Mouse (Mus musculus): Measurements from ENCODE around the gene Bcl2l1. TPM values are rescaled to one million over a fixed set of nuclear protein-coding genes. Genes with fewer than 3 reads are reported as not detected.

Bcl2l1 gene
- polyA plus RNA-seq, 1 experiment, result 97.4 TPM

DNA sequence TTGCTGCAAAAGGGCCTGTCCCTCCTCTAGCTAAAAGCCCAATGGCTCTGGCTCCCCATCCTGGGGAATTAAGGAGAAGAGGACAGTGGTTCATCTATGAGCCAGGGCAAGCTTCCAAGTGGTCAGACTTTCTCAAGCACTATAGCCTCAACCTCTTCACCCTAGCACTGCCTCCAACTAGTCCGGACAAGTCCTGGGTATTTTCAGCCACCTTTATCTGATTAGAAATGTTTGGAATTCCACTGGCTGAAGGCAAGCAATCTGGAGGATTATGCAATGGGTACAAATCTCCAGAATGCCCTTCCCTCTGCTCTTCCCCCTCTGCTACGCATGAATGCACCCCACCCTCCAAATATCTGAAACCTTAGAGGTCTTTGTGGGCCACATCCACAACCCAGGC, 39.1 kb downstream of the Bcl2l1 start:
- Histone ChIP-seq H3K27ac (ENCODE audit: control insufficient read depth, insufficient read depth, low read depth, low read length, poor library complexity) (no peak overlapping the region), H3K4me1 (ENCODE audit: control insufficient read depth, insufficient read depth, low read length) (peaks cover 17% of the 10 kb centered on the region), H3K4me3 (replicated peaks; ENCODE audit: control insufficient read depth, low read depth, low read length) (no peak overlapping the region)
- WGBS, result 83% methylated on average over 2 of the region's 2 CpGs
- TF ChIP-seq CTCF (IDR thresholded peaks at IDR 0.05; ENCODE audit: control insufficient read depth, insufficient read depth, low read length), result no peak
- no peak for TF ChIP-seq POLR2A (IDR thresholded peaks at IDR 0.05; ENCODE audit: borderline replicate concordance, control insufficient read depth, low read depth, low read length)

GRCm38 (mm10) chr2:152789591-152789999, 41.9 kb downstream of the Bcl2l1 start:
- Histone ChIP-seq H3K27ac (ENCODE audit: control insufficient read depth, insufficient read depth, low read depth, low read length, poor library complexity) (peak overlapping the region; percentile 86), H3K4me1 (ENCODE audit: control insufficient read depth, insufficient read depth, low read length) (peaks cover 16% of the 10 kb centered on the region), H3K4me3 (replicated peaks; ENCODE audit: control insufficient read depth, low read depth, low read length) (no peak overlapping the region)
- 1% methylated on average over 4 of the region's 4 CpGs for WGBS
- no peak for TF ChIP-seq POLR2A (IDR thresholded peaks at IDR 0.05; ENCODE audit: borderline replicate concordance, control insufficient read depth, low read depth, low read length)
- no peak for TF ChIP-seq CTCF (IDR thresholded peaks at IDR 0.05; ENCODE audit: control insufficient read depth, insufficient read depth, low read length)

DNA sequence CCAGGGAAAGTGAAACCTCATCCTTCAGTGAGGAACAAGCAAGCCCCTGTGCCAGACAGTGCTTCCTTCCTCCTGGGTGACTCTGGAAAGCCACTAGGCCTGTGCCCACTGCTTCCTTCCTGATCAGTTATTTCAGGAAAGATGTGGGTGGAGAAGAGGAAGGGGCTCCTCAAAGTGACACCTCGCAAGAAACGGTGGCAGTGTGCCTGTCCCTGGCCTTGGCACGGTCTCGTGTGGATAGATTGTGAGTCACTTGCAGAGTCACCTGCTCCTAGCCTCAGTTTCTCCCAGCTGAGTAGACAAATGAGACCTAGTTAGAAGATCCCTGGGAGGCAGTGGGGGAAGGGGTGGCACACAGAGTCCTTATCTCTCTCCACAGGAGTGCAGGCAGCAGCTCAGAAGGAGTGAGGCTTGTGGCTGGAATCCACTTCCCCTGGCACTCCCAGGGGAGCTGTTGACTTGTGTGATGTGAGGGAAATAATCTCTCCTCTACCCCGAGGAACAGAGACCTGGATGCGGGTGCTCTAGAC, 42.6 kb downstream of the Bcl2l1 start:
- TF ChIP-seq POLR2A (IDR thresholded peaks at IDR 0.05; ENCODE audit: borderline replicate concordance, control insufficient read depth, low read depth, low read length), result no peak
- no peak for TF ChIP-seq CTCF (IDR thresholded peaks at IDR 0.05; ENCODE audit: control insufficient read depth, insufficient read depth, low read length)
- 2% methylated on average over 6 of the region's 6 CpGs for WGBS
- H3K4me3 ChIP-seq (replicated peaks; ENCODE audit: control insufficient read depth, low read depth, low read length), result peak overlapping the region; percentile 6

GRCm38 (mm10) chr2:152787543-152787942, 44.0 kb downstream of the Bcl2l1 start:
- no peak for TF ChIP-seq POLR2A (IDR thresholded peaks at IDR 0.05; ENCODE audit: borderline replicate concordance, control insufficient read depth, low read depth, low read length)
- no peak for TF ChIP-seq CTCF (IDR thresholded peaks at IDR 0.05; ENCODE audit: control insufficient read depth, insufficient read depth, low read length)
- no peak overlapping the region for H3K4me3 ChIP-seq (replicated peaks; ENCODE audit: control insufficient read depth, low read depth, low read length)
- 66% methylated on average over 6 of the region's 6 CpGs for WGBS
- H3K4me1 ChIP-seq (ENCODE audit: control insufficient read depth, insufficient read depth, low read length), result peaks cover 14% of the 10 kb centered on the region
- no peak overlapping the region for H3K27ac ChIP-seq (ENCODE audit: control insufficient read depth, insufficient read depth, low read depth, low read length, poor library complexity)

More for the DNA sequence above, 42.6 kb downstream of the Bcl2l1 start:
- peak overlapping the region; percentile 86 for H3K27ac ChIP-seq (ENCODE audit: control insufficient read depth, insufficient read depth, low read depth, low read length, poor library complexity)
- peaks cover 16% of the 10 kb centered on the region for H3K4me1 ChIP-seq (ENCODE audit: control insufficient read depth, insufficient read depth, low read length)

DNA sequence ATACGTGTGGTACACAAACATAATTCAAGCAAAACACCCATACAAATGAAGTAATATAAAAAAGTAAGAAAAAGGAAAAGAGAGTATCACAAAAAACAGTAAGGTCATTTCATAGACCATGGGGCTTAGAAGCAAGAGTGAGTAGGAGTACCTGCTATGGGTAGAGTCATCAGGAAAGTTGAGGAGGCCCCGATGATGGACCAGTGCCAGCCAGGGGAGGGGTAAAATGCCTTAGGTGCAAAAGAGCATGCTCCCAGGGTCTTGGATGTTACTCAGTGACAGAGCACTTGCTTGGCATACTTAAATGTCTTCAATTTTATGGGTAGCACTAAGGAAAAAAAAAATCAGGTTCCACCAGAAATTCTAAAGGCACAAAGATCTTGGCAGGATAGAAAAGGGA, 44.4 kb downstream of the Bcl2l1 start:
- H3K4me3 ChIP-seq (replicated peaks; ENCODE audit: control insufficient read depth, low read depth, low read length), result no peak overlapping the region
- no peak overlapping the region for H3K27ac ChIP-seq (ENCODE audit: control insufficient read depth, insufficient read depth, low read depth, low read length, poor library complexity)
- H3K4me1 ChIP-seq (ENCODE audit: control insufficient read depth, insufficient read depth, low read length), result peaks cover 14% of the 10 kb centered on the region
- TF ChIP-seq POLR2A (IDR thresholded peaks at IDR 0.05; ENCODE audit: borderline replicate concordance, control insufficient read depth, low read depth, low read length) (no peak), CTCF (IDR thresholded peaks at IDR 0.05; ENCODE audit: control insufficient read depth, insufficient read depth, low read length) (no peak)
- 79% methylated on average over 2 of the region's 2 CpGs for WGBS

- no peak overlapping the region for H3K4me3 ChIP-seq (replicated peaks; ENCODE audit: control insufficient read depth, low read depth, low read length)
- H3K4me1 ChIP-seq (ENCODE audit: control insufficient read depth, insufficient read depth, low read length), result peaks cover 13% of the 10 kb centered on the region
- peak overlapping the region; percentile 7; the same call in 1 of the 2 replicates for H3K27ac ChIP-seq (ENCODE audit: control insufficient read depth, insufficient read depth, low read depth, low read length, poor library complexity)
Observed at GRCm38 (mm10) chr2:152785446-152786350, 45.8 kb downstream of the Bcl2l1 start.

GRCm38 (mm10) chr2:152784640-152785039, 46.9 kb downstream of the Bcl2l1 start:
- H3K4me3 ChIP-seq (replicated peaks; ENCODE audit: control insufficient read depth, low read depth, low read length), result no peak overlapping the region
- H3K27ac ChIP-seq (ENCODE audit: control insufficient read depth, insufficient read depth, low read depth, low read length, poor library complexity), result peak overlapping the region; percentile 10; the same call in 1 of the 2 replicates
- peaks cover 6% of the 10 kb centered on the region for H3K4me1 ChIP-seq (ENCODE audit: control insufficient read depth, insufficient read depth, low read length)
- TF ChIP-seq POLR2A (IDR thresholded peaks at IDR 0.05; ENCODE audit: borderline replicate concordance, control insufficient read depth, low read depth, low read length) (no peak), CTCF (IDR thresholded peaks at IDR 0.05; ENCODE audit: control insufficient read depth, insufficient read depth, low read length) (no peak)
- 45% methylated on average over 8 of the region's 8 CpGs for WGBS

More at GRCm38 (mm10) chr2:152785446-152786350, 45.8 kb downstream of the Bcl2l1 start:
- TF ChIP-seq POLR2A (IDR thresholded peaks at IDR 0.05; ENCODE audit: borderline replicate concordance, control insufficient read depth, low read depth, low read length) (no peak), CTCF (IDR thresholded peaks at IDR 0.05; ENCODE audit: control insufficient read depth, insufficient read depth, low read length) (no peak)
- WGBS, result 67% methylated on average over 18 of the region's 18 CpGs

GRCm38 (mm10) chr2:152783241-152783640, 48.3 kb downstream of the Bcl2l1 start:
- no peak for TF ChIP-seq CTCF (IDR thresholded peaks at IDR 0.05; ENCODE audit: control insufficient read depth, insufficient read depth, low read length)
- TF ChIP-seq POLR2A (IDR thresholded peaks at IDR 0.05; ENCODE audit: borderline replicate concordance, control insufficient read depth, low read depth, low read length), result no peak
- Histone ChIP-seq H3K27ac (ENCODE audit: control insufficient read depth, insufficient read depth, low read depth, low read length, poor library complexity) (no peak overlapping the region), H3K4me1 (ENCODE audit: control insufficient read depth, insufficient read depth, low read length) (peaks cover 1% of the 10 kb centered on the region), H3K4me3 (replicated peaks; ENCODE audit: control insufficient read depth, low read depth, low read length) (no peak overlapping the region)
- 91% methylated on average over 5 of the region's 5 CpGs for WGBS

Measured in bone marrow, adult 2 months (tissue).